Mouse (Mus musculus): ENCODE results near the gene Myo15b.
"Not testable (repeated sequence)": the region's sequence is repeated elsewhere in the genome, so short reads cannot be mapped to it uniquely, and the experiment has no call there.

Gene Myo15b

GRCm38 (mm10) chr11:115831518-115831917 is 26.7 kb upstream of the Myo15b start:
- DNase-seq (ENCODE audit: low read depth, low spot score), result no peak

- no peak for DNase-seq (ENCODE audit: low read depth, low spot score)
Measured at GRCm38 (mm10) chr11:115832064-115832463, 26.1 kb upstream of the Myo15b start.

- no peak for DNase-seq (ENCODE audit: low read depth, low spot score)
Measured at GRCm38 (mm10) chr11:115832523-115832922, 25.7 kb upstream of the Myo15b start.

- DNase-seq (ENCODE audit: low read depth, low spot score), result no peak
Measured at GRCm38 (mm10) chr11:115833021-115833513, 25.1 kb upstream of the Myo15b start.

- DNase-seq (ENCODE audit: low read depth, low spot score), result no peak
Measured at GRCm38 (mm10) chr11:115834033-115834432, 24.2 kb upstream of the Myo15b start.

DNA sequence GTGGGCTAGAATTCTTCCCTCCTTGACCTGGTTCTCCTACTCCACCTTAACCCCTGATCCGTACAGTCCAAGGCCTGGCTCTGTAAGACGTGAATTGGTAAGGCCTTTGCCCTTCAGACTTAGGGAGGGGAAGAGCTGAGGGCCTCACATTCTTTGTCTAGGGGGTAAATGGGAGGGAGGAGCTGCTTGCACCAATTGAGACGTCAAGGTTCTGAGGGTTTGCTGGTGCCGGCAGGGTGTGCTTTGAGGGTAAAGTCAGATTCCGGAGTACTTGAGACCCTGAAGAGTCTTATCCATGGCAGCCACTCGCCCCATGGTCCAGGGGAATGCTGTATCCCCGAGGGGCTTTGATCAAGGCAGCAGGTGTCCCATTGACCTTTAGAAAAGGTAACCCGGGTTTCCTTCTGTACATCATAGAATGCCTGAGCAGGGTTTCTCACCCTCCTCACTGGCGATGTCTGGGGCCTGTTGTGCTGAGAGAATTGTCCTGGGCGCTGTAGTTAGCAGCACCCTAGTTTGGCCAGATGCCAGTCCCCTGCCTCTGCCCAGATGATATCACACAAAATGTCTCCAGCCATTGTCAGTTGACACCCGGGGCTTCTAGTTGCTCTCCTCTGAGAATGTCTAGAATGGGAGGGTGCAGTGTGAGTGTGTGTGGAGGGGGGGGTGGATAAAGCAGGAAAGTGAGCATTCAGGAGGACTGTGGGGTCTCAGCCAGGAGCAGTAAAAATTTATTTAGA is 21.4 kb upstream of the Myo15b start:
- DNase-seq (ENCODE audit: low read depth, low spot score), result no peak

GRCm38 (mm10) chr11:115837606-115838345 is 20.4 kb upstream of the Myo15b start:
- no peak for DNase-seq (ENCODE audit: low read depth, low spot score)

- no peak for DNase-seq (ENCODE audit: low read depth, low spot score)
Measured at GRCm38 (mm10) chr11:115838895-115839311, 19.3 kb upstream of the Myo15b start.

GRCm38 (mm10) chr11:115839732-115840131 is 18.5 kb upstream of the Myo15b start:
- no peak for DNase-seq (ENCODE audit: low read depth, low spot score)

DNA sequence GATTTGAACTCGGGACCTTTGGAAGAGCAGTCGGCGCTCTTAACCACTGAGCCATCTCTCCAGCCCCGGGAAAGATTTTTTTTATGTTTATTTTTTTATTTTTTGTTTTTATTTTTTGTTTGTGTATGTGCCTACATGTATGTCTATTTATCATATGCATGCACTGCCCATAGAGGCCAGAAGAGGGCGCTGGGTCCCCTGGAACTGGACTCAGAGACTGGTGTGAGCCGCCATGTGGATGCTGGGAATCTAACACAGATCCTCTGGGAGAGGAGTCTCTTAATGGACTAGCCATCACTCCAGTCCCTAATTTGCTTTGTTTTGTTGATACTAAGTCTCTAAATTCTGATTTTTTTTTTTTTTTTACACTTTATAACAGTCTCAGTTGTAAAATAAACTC is 17.2 kb upstream of the Myo15b start:
- no peak for DNase-seq (ENCODE audit: low read depth, low spot score)

- no peak for DNase-seq (ENCODE audit: low read depth, low spot score)
Measured at GRCm38 (mm10) chr11:115841961-115842550, 16.1 kb upstream of the Myo15b start.

DNA sequence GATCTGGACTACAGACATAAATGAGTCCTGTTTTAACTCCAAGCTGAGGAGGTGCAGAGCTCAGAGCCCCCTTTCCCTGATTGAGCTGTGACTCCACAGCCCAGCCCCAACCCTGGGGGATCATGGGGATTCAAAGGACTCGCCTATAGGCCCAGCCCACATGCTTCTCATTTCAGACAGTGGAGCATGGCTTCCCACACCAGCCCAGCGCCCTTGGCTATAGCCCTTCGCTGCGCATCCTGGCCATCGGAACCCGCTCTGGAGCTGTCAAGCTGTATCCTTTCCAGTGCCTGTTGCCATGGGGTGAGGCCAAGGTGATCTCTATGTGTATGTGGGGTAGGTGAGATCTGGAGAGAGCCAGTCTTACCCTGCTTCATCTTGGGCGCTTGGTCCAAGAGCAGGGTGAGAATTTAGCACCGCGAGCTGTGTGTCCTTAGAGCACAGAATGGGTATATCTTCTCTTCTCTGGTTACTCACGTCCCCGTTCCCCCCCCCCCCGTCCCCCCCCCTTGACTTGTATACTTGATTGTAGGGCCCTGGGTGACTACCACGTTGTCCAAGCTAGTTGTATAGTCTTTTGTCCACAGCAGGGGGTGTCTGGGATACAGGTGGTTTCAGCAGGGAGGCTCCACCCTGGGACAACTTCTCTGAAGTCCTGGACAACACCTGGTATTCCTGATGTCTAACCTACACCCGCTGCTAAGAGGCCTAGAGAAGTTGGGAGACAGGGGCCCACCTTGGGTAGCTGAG is 14.9 kb upstream of the Myo15b start:
- no peak for DNase-seq (ENCODE audit: low read depth, low spot score)

GRCm38 (mm10) chr11:115843891-115844239 is 14.3 kb upstream of the Myo15b start:
- DNase-seq (ENCODE audit: low read depth, low spot score), result no peak

GRCm38 (mm10) chr11:115844240-115844639 is 14.0 kb upstream of the Myo15b start:
- no peak for DNase-seq (ENCODE audit: low read depth, low spot score)

DNA sequence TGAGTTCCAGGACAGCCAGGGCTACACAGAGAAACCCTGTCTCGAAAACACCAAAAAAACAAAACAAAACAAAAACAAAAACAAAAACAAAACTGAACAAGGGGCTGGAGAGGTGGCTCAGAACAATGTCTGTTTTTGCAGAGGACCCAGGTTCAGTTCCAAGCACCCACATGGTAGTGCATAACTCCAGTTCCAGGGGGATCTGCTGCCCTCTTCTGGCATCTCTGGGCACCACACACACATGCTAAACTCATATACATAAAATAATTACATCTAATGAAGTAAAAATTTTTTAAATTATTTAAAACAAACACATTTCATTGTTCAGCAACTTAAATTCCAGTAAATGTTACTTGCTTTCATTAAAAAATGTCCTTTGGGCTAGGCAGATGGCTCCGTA is 12.4 kb upstream of the Myo15b start:
- no peak for DNase-seq (ENCODE audit: low read depth, low spot score)

DNA sequence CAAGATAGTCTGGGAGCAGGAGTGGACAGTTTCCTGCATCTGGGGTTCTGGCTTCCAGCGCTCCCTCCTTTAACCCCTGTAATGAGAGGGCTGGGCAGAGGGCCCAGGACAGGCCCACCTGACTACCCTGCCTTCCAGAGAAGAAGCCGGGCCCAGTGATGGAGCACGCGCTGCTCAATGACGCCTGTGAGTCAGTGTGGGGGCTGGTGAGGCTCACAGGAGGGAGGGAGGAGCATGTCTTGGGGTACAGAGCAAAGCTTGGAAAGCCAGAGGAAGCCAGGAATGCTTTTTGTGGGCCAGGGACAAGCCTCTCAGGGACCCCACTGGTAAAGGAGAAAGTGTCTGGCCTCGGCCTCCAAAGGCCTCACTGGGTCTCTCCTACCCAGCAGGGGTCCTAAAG is 3.5 kb upstream of the Myo15b start:
- DNase-seq (ENCODE audit: low read depth, low spot score), result peak; percentile 16

GRCm38 (mm10) chr11:115857146-115857545 is 1.1 kb upstream of the Myo15b start:
- not testable (repeated sequence) for DNase-seq (ENCODE audit: low read depth, low spot score)

DNA sequence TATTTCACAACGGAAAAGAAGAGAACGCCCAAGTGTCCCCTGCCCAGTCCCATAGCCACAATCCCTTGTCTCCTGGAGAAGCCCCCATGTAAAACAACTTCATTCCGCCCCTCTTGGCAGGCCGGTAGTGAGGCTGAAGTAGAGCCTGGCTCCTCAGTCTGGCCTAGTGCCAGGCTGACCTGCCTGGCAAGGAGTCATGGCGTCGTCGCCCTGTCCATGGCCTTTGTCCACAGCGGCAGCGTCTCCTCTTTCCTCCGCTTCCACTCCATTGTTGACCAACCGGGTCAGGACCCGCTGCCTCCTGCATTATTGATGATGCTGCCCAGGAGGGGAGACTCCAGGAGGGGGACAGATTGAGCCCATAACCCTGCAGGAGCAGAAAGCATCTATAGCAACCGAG is 270 bp upstream of the Myo15b start:
- DNase-seq (ENCODE audit: low read depth, low spot score), result no peak

DNA sequence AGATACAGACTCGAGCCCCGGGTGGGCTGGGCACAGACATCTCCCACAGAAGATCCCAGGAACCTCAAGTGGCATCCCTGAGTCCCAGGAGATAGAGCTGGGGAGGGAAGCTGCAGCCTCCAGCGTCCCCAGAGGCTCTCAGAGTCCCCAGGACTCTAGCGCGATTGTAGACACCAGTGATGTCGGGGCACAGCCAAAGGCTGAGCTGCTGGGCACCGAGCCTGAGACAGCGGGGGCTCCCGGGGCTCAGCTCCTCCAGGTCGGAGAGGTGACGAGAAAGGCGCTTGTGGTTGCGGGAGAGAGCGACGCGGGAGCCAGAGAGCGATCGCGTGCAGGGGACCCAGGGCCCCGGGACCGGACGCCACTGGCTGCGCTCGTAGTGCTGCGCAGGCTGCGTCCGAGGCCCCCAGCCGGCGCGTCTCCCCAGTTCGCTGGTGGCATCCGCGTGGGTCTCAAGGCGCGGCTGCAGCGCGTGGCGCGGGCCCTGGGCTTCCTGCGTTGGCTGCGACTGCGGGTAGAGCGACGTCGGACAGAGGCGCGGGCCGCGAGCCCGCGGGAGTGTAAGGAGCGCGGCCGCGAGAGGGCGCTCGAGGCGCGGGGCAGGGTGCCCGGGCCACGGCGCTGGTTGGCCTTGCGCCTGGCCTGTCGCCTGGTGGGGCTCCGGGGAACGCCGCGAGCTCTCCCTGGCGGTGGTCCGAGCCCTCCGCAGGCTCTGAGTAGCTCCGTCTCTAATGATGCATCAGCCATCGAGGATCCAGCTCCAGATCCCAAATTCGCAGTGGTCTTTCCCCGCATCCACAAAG is 1.1 kb downstream of the Myo15b start:
- peak; percentile 4 for DNase-seq (ENCODE audit: low read depth, low spot score)

DNA sequence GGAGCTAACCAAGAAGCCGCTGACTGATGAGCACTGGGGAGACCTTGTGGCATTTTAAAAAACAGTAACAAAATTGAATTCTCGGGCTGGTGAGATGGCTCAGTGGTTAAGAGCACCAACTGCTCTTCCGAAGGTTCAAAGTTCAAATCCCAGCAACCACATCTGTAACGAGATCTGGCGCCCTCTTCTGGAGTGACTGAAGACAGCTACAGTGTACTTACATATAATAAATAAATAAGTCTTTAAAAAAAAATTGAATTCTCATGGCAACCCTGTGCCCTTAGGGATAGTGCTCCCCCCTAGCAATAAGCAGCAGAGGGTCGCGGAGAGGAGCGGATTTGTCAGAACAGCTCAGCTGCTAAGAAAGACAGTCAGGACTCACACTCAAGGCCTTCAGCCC is 5.7 kb downstream of the Myo15b start:
- no peak for DNase-seq (ENCODE audit: low read depth, low spot score)

GRCm38 (mm10) chr11:115869393-115869792 is 11.2 kb downstream of the Myo15b start:
- DNase-seq (ENCODE audit: low read depth, low spot score), result no peak

Measured in telencephalon, adult 2 months (tissue).